Mouse (Mus musculus) liver, adult 2 months (tissue): ENCODE measurements at regions not wholly inside any gene's neighbourhood (a gene's known extent, or its start where the extent isn't known, plus 50 kb on each side); places are given as distances from the start of the nearest gene placed in this dataset.

Experiments
- CTCF ChIP-seq: fragments of 200-500 bp; IDR thresholded peaks from 2 replicates; pipeline ENCODE4 v1.5.1; 2011; ENCODE audit warnings: low read depth, low read length, control low read depth
- POLR2A ChIP-seq: fragments of 200-500 bp; IDR thresholded peaks from 2 replicates; pipeline ENCODE4 v1.6.1; 2011; ENCODE audit warnings: low read length, control low read depth; ENCODE audit not compliant: insufficient read depth; ENCODE audit errors: extremely low read depth

- TF ChIP-seq CTCF, result no peak
- TF ChIP-seq POLR2A, result no peak
These were observed 250.6 kb downstream of the Uaca start for GRCm38 (mm10) chr9:61044983-61045382.
